Mouse (Mus musculus) midbrain, embryonic 12.5 days (tissue): ENCODE data around the gene Hoxb7. TPM values are rescaled to one million over a fixed set of nuclear protein-coding genes. Genes with fewer than 3 reads are reported as not detected.

Experiments used
- microRNA counts: library from miRNA; unstranded; fragments of <30 nt; microRNA quantifications from one replicate; lab custom pipeline; 2017
- microRNA-seq: library from miRNA; unstranded; fragments of <30 nt; microRNA quantifications from one replicate; pipeline ENCODE4, GENCODE M21; 2017
- polyA plus RNA-seq: library from polyadenylated mRNA; unstranded; fragments of >200 nt; fragmentation: Nextera tagmentation; extraction: Ambion mirVana; gene quantifications from 2 replicates; pipeline ENCODE4 v1.2.1, GENCODE M21; 2016

Hoxb7 gene
- polyA plus RNA-seq, 1 experiment from 2014 or later, result not detected

MicroRNAs encoded within 50 kb of the gene (microRNA counts, 519-probe panel; counts per million panel counts)
- not detected for microRNA mmu-miR-10a (lab: Ali Mortazavi, UCI)
- microRNA mmu-miR-196a (lab: Ali Mortazavi, UCI), result not detected

Small RNAs within 50 kb of the gene (microRNA-seq; reads per million reads assigned to microRNA genes)
- gene Mir10a (108 reads per million, percentile 51 among the genes with 10 or more reads in this experiment), gene Mir196a-1 (not detected)

Other genes with a start within 250 kb of the Hoxb7 start
- 36.1 and 42.1 TPM in 2 replicates for gene Ube2z, start 221.2 kb upstream of the Hoxb7 start, polyA plus RNA-seq
- gene Atp5g1, start 211.0 kb upstream of the Hoxb7 start, polyA plus RNA-seq, result 364 and 367 TPM in 2 replicates
- not detected in 2 replicates for gene Calcoco2, start 174.7 kb upstream of the Hoxb7 start, polyA plus RNA-seq
- gene Ttll6, start 152.8 kb upstream of the Hoxb7 start, polyA plus RNA-seq, result not detected in 2 replicates
- gene Hoxb13, start 92.3 kb upstream of the Hoxb7 start, polyA plus RNA-seq, result not detected in 2 replicates
- gene Hoxb9, start 15.2 kb upstream of the Hoxb7 start, polyA plus RNA-seq, result not detected in 2 replicates
- not detected in 2 replicates for gene Hoxb8, start 4.7 kb upstream of the Hoxb7 start, polyA plus RNA-seq
- gene Hoxb6, start 5.9 kb downstream of the Hoxb7 start, polyA plus RNA-seq, result not detected in 2 replicates
- gene Hoxb5, start 16.7 kb downstream of the Hoxb7 start, polyA plus RNA-seq, result not detected in 2 replicates
- not detected in 2 replicates for gene Hoxb4, start 31.6 kb downstream of the Hoxb7 start, polyA plus RNA-seq
- not detected in 2 replicates for gene Hoxb3, start 36.7 kb downstream of the Hoxb7 start, polyA plus RNA-seq
- gene Hoxb2, start 63.9 kb downstream of the Hoxb7 start, polyA plus RNA-seq, result 0.15 and 0.38 TPM in 2 replicates
- gene Hoxb1, start 79.1 kb downstream of the Hoxb7 start, polyA plus RNA-seq, result not detected in 2 replicates
- 1.7 and 2.0 TPM in 2 replicates for gene Skap1, start 178.0 kb downstream of the Hoxb7 start, polyA plus RNA-seq